Mouse (Mus musculus) gastrocnemius, adult 18-20 months (tissue): Measurements from ENCODE around the gene Cars. TPM values are rescaled to one million over a fixed set of nuclear protein-coding genes. Genes with fewer than 3 reads are reported as not detected.

Experiments
- DNase-seq: peaks from one replicate; pipeline ENCODE4 v3.0.0; 2021; ENCODE audit warnings: low spot score
- microRNA-seq: library from miRNA; unstranded; fragments of <30 nt; microRNA quantifications from one replicate; pipeline ENCODE4 v1.2.0, GENCODE M21; 2021
- total RNA-seq, 2 experiments: library from RNA; stranded (reverse); gene quantifications; 2 replicates each; pipeline ENCODE4 v1.2.3; 2021

Gene Cars
- total RNA-seq, 2 experiments from 2014 or later = 37.3 to 39.9 TPM

- DNase-seq = no peak
These were observed 86.0 kb downstream of the Cars start for GRCm38 (mm10) chr7:143513763-143514415.

DNA sequence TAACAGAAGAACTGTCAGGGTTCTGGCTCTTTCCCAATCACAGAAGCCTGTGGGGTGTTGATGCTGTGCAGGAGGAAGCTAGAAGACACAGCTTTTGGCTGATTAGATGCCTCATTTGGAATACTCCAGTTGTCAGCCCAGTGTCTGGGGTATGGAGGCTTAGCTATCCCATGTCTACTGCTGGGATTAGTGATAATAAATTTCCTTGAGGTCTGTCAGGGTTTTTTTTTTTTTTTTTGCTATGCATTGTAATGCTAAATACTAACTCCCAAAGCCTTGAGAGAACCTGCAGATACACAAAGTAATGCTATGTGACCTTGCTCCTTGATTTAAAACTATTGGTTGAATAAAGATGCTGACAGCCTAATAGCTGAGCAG is 88.6 kb downstream of the Cars start:
- no peak for DNase-seq

DNA sequence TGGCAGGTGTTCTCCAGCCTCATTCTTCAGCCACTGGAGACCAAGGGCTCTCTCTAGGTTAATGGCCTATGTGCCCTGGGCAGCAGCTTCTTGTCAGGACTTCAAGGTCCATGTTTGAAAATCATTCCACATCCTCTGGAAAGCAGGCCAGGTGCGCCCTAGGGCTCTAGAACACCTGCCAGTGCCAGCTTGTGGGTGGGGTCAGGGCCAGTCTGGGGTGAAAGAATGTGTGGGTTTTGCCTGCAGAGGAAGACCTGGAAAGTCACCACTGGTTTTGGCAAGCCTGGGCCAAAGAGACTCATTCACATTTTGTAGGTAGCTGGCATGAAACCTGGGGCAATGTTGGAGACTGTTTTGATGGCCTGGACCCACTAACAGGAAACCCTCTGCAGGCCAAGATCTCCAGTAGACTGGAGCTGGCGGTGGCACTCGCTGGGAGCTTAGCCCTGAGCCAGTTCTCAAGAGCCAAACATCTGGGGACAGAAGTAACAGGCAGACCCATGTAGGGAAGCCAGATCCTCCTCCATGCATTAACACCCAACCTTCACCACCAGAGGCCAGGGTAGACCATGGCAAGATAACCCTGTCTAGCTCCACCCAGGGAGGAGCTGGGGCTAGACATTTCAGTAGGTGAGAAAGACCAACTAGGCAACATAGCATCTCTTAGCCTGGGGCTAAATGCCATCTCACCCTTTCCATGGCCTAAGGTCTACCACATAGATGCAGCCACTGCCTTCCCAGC is 89.1 kb downstream of the Cars start:
- DNase-seq = no peak

GRCm38 (mm10) chr7:143509566-143509965 is 90.3 kb downstream of the Cars start:
- no peak for DNase-seq

Small RNAs within 50 kb of the gene (microRNA-seq; reads per million reads assigned to microRNA genes)
- not detected for gene Mir7064

Other genes starting within 250 kb of the Cars start
- gene Cdkn1c, start 139.0 kb downstream of the Cars start, total RNA-seq = 10 to 100 TPM; 18.6 to 21.6 TPM
- under 1 TPM; 0.17 to 0.32 TPM for gene Slc22a18, start 126.4 kb downstream of the Cars start, total RNA-seq
- not detected for gene Phlda2, start 96.9 kb downstream of the Cars start, total RNA-seq
- 100 to 1,000 TPM; 191 to 200 TPM for gene Nap1l4, start 51.0 kb downstream of the Cars start, total RNA-seq
- gene Tnfrsf26, start 28.6 kb upstream of the Cars start, total RNA-seq = under 1 TPM; 0.19 to 0.21 TPM
- 1 to 10 TPM; 1.6 TPM for gene Tnfrsf22, start 49.6 kb upstream of the Cars start, total RNA-seq
- gene Tnfrsf23, start 85.8 kb upstream of the Cars start, total RNA-seq = 1 to 10 TPM; 4.8 TPM
- gene Osbpl5, start 156.9 kb upstream of the Cars start, total RNA-seq = 10 to 100 TPM; 14.4 to 15.4 TPM
- gene Mrgprg, start 166.9 kb upstream of the Cars start, total RNA-seq = under 1 TPM; 0.43 to 0.71 TPM
- under 1 TPM; 0.68 to 0.71 TPM for gene Mrgpre, start 184.4 kb upstream of the Cars start, total RNA-seq
- gene Nadsyn1, start 222.8 kb upstream of the Cars start, total RNA-seq = 1 to 10 TPM; 3.0 to 3.8 TPM
- 1 to 10 TPM; 3.7 to 4.0 TPM for gene Dhcr7, start 223.1 kb upstream of the Cars start, total RNA-seq